Mouse (Mus musculus) embryonic facial prominence, embryonic 10.5 days (tissue): ENCODE measurements around the gene Psmc3ip. TPM values are rescaled to one million over a fixed set of nuclear protein-coding genes. Genes with fewer than 3 reads are reported as not detected.

Experiments used
- DNase-seq: peaks from one replicate; pipeline ENCODE4 v3.0.0-alpha.2; 2017; ENCODE audit warnings: low spot score
- H3K27ac ChIP-seq: fragments of 300-500 bp; sonication (generic); replicated peaks from 2 replicates; pipeline ENCODE4 v1.5.1; 2016; ENCODE audit warnings: mild to moderate bottlenecking
- H3K27me3 ChIP-seq: fragments of 300-500 bp; sonication (generic); replicated peaks from 2 replicates; pipeline ENCODE4 v1.6.1; 2016; ENCODE audit warnings: low read depth, mild to moderate bottlenecking; ENCODE audit not compliant: poor library complexity, severe bottlenecking
- H3K36me3 ChIP-seq: fragments of 300-500 bp; sonication (generic); replicated peaks from 2 replicates; pipeline ENCODE4 v1.6.1; 2016; ENCODE audit warnings: mild to moderate bottlenecking, moderate library complexity
- H3K4me1 ChIP-seq: fragments of 300-500 bp; sonication (generic); 2 replicates; pipeline ENCODE4 v1.6.1; 2016
- H3K4me3 ChIP-seq: fragments of 300-500 bp; sonication (generic); 2 replicates; pipeline ENCODE4 v1.5.1; 2016; ENCODE audit warnings: mild to moderate bottlenecking, moderate library complexity
- H3K9me3 ChIP-seq: fragments of 300-500 bp; sonication (generic); 2 replicates; pipeline ENCODE4 v1.6.1; 2016; ENCODE audit warnings: mild to moderate bottlenecking
- WGBS: fragments of 180-500 bp; shearing (Covaris S2); methylation state at CpG from one replicate; pipeline ENCODE4 v1.1.7; 2016; 5-methylcytosine and 5-hydroxymethylcytosine counted together
- microRNA-seq: library from miRNA; unstranded; fragments of <30 nt; microRNA quantifications from one replicate; pipeline ENCODE4, GENCODE M21; 2017
- polyA plus RNA-seq: library from polyadenylated mRNA; unstranded; fragments of >200 nt; fragmentation: Nextera tagmentation; extraction: Ambion mirVana; gene quantifications from 2 replicates; pipeline ENCODE4 v1.2.1, GENCODE M21; 2016

Psmc3ip gene
- polyA plus RNA-seq, 1 experiment from 2014 or later, result 69.5 TPM

DNA sequence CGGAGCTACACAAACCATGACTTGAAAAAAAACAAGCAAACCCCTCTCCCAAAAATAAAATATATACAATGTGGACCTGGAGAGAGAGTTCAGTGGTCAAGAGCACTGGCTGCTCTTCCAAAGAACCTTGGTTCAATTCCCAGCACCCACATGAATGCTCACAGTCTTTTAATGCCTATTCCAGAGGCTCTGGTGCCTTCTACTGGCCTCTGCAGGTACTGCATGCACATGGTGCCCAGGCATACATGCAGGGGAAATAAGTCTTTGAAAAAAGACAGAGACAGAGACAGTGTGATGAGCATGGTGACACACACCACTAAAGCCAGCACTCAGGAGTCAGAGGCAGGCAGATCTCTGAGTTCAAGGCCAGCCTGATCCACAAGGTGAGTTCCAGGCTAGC is 41.3 kb downstream of the Psmc3ip start:
- Histone ChIP-seq H3K36me3 (peaks cover 84% of the 10 kb centered on the region), H3K9me3 (no peaks in the 10 kb centered on the region), H3K27ac (no peak overlapping the region), H3K4me3 (no peak overlapping the region), H3K27me3 (no peaks in the 10 kb centered on the region), H3K4me1 (peaks cover 6% of the 10 kb centered on the region)
- no peak for DNase-seq
- WGBS, result 91% methylated on average over 1 of the region's 1 CpGs

DNA sequence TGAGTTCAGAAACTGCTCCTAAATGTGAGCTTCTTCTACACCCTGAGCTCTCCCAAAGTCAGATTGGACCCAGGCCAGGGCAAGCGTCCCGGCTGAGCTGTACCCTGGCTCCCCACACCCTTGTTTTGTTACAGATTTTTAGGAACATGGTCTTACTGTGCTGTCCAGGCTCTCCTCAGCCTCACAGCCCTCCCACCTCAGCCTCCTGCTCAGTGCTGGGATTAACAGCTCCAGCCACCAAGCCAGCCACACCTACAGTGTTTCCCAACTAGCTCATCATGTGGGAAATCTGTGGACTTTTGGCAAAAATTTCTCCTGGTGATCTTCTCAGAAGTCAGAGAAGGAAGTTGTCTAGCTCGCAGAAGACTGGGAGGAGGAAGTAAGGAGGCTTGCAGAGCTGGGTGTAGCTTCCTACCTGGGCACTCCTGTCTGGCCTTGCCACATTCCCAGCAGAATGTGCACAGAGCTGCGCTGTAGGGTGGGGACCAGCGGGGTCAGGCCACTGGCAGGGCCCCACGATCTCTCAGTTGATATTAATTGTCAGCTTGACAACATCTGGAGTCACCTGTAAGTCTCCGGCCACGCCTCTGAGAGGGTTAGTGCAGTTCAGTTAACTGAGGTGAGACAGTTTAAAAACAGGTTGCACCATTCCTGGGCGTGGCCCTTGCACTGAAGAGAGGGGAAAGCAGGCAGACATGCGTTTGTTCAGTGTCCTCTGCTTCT is 42.3 kb downstream of the Psmc3ip start:
- H3K4me3 ChIP-seq, result no peak overlapping the region
- no peak overlapping the region for H3K27ac ChIP-seq
- H3K4me1 ChIP-seq, result no peaks in the 10 kb centered on the region
- peaks cover 89% of the 10 kb centered on the region for H3K36me3 ChIP-seq
- H3K27me3 ChIP-seq, result no peaks in the 10 kb centered on the region
- no peak for DNase-seq
- H3K9me3 ChIP-seq, result no peaks in the 10 kb centered on the region
- 92% methylated on average over 10 of the region's 10 CpGs for WGBS

DNA sequence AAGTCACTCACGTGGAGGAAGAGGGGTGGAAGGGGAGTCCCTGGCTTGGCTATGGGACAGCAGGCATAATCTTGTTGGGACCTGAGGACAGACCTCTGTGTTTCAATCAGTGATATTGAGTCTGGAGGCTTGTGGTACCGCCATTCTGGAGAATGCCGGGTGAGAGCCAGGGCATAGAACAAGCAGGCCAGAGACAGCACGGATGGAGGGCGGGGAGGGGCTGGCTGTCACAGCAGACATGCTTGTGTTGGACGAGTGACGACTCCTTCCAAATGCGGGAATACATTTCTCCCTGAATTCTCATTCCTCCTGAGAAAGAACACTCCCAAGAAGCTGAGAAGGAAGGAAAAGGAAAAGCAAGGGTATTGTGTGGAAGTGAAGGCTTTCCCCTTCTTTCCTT is 43.6 kb downstream of the Psmc3ip start:
- H3K27me3 ChIP-seq, result no peaks in the 10 kb centered on the region
- peaks cover 91% of the 10 kb centered on the region for H3K36me3 ChIP-seq
- H3K4me3 ChIP-seq, result no peak overlapping the region
- WGBS, result 88% methylated on average over 8 of the region's 8 CpGs
- DNase-seq, result no peak
- no peak overlapping the region for H3K27ac ChIP-seq
- no peaks in the 10 kb centered on the region for H3K9me3 ChIP-seq
- no peaks in the 10 kb centered on the region for H3K4me1 ChIP-seq

DNA sequence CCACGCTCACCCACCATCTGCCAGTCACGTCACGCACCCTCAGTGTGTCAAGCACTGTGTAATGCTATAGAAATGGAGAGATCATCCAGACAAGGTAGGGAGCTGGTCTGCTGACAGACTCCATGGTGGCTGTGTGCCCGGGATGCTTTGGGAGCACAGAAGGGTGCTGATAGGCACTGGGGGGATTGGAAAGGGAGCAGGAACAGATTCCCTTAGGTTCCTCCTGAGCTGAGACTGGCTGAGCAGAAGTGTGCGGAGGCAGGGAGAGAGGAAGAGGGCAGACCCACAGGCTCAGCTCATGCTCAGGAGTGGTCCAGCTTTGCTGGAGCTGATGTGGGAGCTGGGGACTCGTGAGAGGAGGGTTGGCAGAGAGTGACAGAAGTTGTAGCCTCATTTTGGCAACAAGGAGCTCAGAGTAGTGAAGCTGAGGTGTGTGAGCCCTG is 44.2 kb downstream of the Psmc3ip start:
- H3K36me3 ChIP-seq, result peaks cover 91% of the 10 kb centered on the region
- 86% methylated on average over 6 of the region's 6 CpGs for WGBS

DNA sequence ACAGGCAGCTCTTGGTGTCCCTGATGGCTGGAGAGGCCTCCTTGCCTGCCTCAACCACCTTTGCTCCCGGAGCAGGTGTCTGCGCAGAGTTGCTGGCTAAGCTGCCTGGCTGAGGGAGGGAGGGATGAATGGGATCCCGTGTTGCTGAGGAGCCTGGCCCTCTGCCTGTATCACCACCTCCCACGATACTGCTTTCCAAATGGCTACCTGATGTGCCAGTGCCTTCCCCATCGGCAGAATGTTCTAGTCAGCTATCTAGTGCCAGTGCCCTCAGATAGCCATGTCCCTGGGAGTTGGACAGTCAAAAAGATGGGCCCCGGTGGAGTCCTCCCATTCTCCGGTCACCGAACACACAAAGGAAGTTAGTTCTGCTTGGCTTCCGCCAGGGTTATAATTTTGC is 44.9 kb downstream of the Psmc3ip start:
- no peak for DNase-seq
- WGBS, result 91% methylated on average over 9 of the region's 9 CpGs
- Histone ChIP-seq H3K9me3 (no peaks in the 10 kb centered on the region), H3K36me3 (peaks cover 91% of the 10 kb centered on the region), H3K27ac (no peak overlapping the region), H3K4me3 (no peak overlapping the region), H3K27me3 (no peaks in the 10 kb centered on the region), H3K4me1 (no peaks in the 10 kb centered on the region; the same call in 1 of the 2 replicates)

More for the DNA sequence above, 44.2 kb downstream of the Psmc3ip start:
- H3K4me3 ChIP-seq, result no peak overlapping the region
- H3K27ac ChIP-seq, result no peak overlapping the region
- no peaks in the 10 kb centered on the region for H3K27me3 ChIP-seq
- DNase-seq, result no peak
- no peaks in the 10 kb centered on the region; the same call in 1 of the 2 replicates for H3K4me1 ChIP-seq
- no peaks in the 10 kb centered on the region for H3K9me3 ChIP-seq

DNA sequence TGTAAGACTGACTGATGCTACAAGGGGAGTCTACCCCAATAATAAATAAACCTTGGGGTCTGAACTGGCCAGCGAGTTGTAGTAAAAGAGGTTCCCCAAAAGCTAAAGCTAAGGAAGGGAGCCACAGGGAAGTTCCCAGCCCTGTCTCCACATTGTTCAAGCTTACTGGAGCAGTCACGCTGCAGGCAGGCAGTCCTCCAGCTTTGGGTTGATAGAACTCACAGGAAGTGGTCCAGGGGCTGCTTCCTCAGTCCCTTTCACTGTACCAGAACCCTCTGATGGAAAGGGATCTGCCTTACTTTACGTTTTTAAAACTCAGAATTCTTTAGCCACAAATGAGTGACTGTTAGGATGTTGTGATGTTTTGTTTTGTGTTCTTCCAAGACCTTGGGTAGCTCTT is 47.7 kb downstream of the Psmc3ip start:
- no peak overlapping the region for H3K4me3 ChIP-seq
- H3K27me3 ChIP-seq, result no peaks in the 10 kb centered on the region
- peaks cover 95% of the 10 kb centered on the region for H3K36me3 ChIP-seq
- H3K4me1 ChIP-seq, result no peaks in the 10 kb centered on the region; the same call in 1 of the 2 replicates
- 84% methylated on average over 3 of the region's 3 CpGs for WGBS
- no peak for DNase-seq
- H3K27ac ChIP-seq, result no peak overlapping the region
- H3K9me3 ChIP-seq, result no peaks in the 10 kb centered on the region

DNA sequence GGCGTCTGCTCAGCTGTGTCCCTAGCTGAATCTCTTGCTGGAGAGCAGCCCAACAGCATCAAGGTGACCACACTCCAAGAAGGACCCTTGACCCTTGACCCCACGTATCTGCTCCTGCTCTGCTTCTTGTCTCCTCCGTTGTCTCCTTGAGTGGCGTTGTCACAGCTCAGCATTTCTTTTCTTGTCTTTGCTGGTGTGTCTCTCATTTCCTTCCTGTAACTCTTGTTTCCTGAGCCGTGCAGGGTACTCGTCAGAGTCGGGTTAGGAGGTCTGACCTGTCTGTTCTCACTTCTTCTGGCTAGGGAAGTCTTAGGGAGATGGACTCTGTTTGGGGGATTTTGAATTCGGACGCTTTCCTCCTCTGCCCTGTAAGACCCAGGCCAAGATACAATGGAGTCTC is 48.8 kb downstream of the Psmc3ip start:
- H3K27me3 ChIP-seq, result no peaks in the 10 kb centered on the region
- H3K4me3 ChIP-seq, result no peak overlapping the region
- no peak overlapping the region for H3K27ac ChIP-seq
- H3K36me3 ChIP-seq, result peaks cover 97% of the 10 kb centered on the region
- no peak for DNase-seq
- 56% methylated on average over 9 of the region's 9 CpGs for WGBS
- no peaks in the 10 kb centered on the region for H3K9me3 ChIP-seq
- H3K4me1 ChIP-seq, result no peaks in the 10 kb centered on the region; the same call in 1 of the 2 replicates

DNA sequence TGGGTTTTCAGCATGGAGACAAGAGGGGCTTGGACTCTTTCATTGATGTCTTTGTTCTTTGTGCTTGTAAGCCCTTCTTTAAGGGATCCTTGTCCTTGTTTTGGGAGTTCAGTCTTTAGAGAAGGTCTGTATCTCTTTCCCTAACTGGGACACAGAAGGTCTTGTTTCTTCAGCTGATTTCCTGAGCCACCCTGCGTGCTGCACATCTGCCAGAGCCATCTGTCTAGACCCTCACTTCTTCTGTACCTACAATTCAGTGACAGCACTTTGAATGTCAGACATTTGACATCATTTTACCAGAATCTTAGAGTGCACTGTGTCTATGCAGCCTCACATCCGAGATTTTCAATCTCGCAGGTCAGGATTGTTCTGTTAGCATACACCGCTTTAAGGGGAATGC is 49.4 kb downstream of the Psmc3ip start:
- DNase-seq, result no peak
- no peaks in the 10 kb centered on the region for H3K27me3 ChIP-seq
- H3K27ac ChIP-seq, result no peak overlapping the region
- H3K9me3 ChIP-seq, result no peaks in the 10 kb centered on the region
- WGBS, result 89% methylated on average over 4 of the region's 4 CpGs
- H3K4me3 ChIP-seq, result no peak overlapping the region
- H3K36me3 ChIP-seq, result peaks cover 97% of the 10 kb centered on the region
- H3K4me1 ChIP-seq, result no peaks in the 10 kb centered on the region; the same call in 1 of the 2 replicates

Small RNAs within 50 kb of the gene (microRNA-seq; reads per million reads assigned to microRNA genes)
- gene Gm27626, result not detected

Other genes with a start within 250 kb of the Psmc3ip start
- gene Stat5b, start 244.7 kb downstream of the Psmc3ip start, polyA plus RNA-seq, result 14.4 and 14.9 TPM in 2 replicates
- 1.7 and 1.9 TPM in 2 replicates for gene Stat5a, start 236.1 kb downstream of the Psmc3ip start, polyA plus RNA-seq
- gene Stat3, start 155.9 kb downstream of the Psmc3ip start, polyA plus RNA-seq, result 22.5 and 22.8 TPM in 2 replicates
- gene Cavin1, start 124.5 kb downstream of the Psmc3ip start, polyA plus RNA-seq, result 20.6 and 23.5 TPM in 2 replicates
- gene Atp6v0a1, start 86.0 kb downstream of the Psmc3ip start, polyA plus RNA-seq, result 30.1 and 30.5 TPM in 2 replicates
- 7.4 and 8.9 TPM in 2 replicates for gene Naglu, start 25.4 kb downstream of the Psmc3ip start, polyA plus RNA-seq
- gene Hsd17b1, start 17.0 kb downstream of the Psmc3ip start, polyA plus RNA-seq, result 0.21 TPM in 1 of 2 replicates, not detected in the other
- gene Coasy, start 12.9 kb downstream of the Psmc3ip start, polyA plus RNA-seq, result 48.7 and 51.1 TPM in 2 replicates
- gene Mlx, start 8.2 kb downstream of the Psmc3ip start, polyA plus RNA-seq, result 40.6 and 41.0 TPM in 2 replicates
- 19.7 and 20.2 TPM in 2 replicates for gene Retreg3, start 24.5 kb upstream of the Psmc3ip start, polyA plus RNA-seq
- 135 and 142 TPM in 2 replicates for gene Tubg1, start 24.5 kb upstream of the Psmc3ip start, polyA plus RNA-seq
- 4.9 and 5.7 TPM in 2 replicates for gene Tubg2, start 60.5 kb upstream of the Psmc3ip start, polyA plus RNA-seq
- gene Cntnap1, start 75.1 kb upstream of the Psmc3ip start, polyA plus RNA-seq, result 0.23 and 0.31 TPM in 2 replicates
- 3.7 and 4.0 TPM in 2 replicates for gene Plekhh3, start 75.9 kb upstream of the Psmc3ip start, polyA plus RNA-seq
- gene Ccr10, start 80.0 kb upstream of the Psmc3ip start, polyA plus RNA-seq, result 0.16 TPM in 1 of 2 replicates, not detected in the other
- 13.3 and 14.5 TPM in 2 replicates for gene Ezh1, start 131.0 kb upstream of the Psmc3ip start, polyA plus RNA-seq
- 66.4 and 68.4 TPM in 2 replicates for gene Ramp2, start 150.6 kb upstream of the Psmc3ip start, polyA plus RNA-seq
- 124 TPM in 2 replicates for gene Vps25, start 158.3 kb upstream of the Psmc3ip start, polyA plus RNA-seq
- 6.0 and 8.3 TPM in 2 replicates for gene Wnk4, start 165.1 kb upstream of the Psmc3ip start, polyA plus RNA-seq
- 1.3 and 1.4 TPM in 2 replicates for gene Cntd1, start 183.6 kb upstream of the Psmc3ip start, polyA plus RNA-seq
- gene Coa3, start 183.7 kb upstream of the Psmc3ip start, polyA plus RNA-seq, result 200 and 203 TPM in 2 replicates
- 141 and 154 TPM in 2 replicates for gene Becn1, start 206.8 kb upstream of the Psmc3ip start, polyA plus RNA-seq
- gene Psme3, start 220.8 kb upstream of the Psmc3ip start, polyA plus RNA-seq, result 189 and 203 TPM in 2 replicates
- gene Aoc2, start 229.6 kb upstream of the Psmc3ip start, polyA plus RNA-seq, result 2.6 and 3.4 TPM in 2 replicates
- 0.04 TPM in 1 of 2 replicates, not detected in the other for gene Aoc3, start 235.2 kb upstream of the Psmc3ip start, polyA plus RNA-seq